Comparison of ENCODE assay signal across 26 mouse cellular contexts in genomic region chr3:70533593-70534321, GRCm38 (mm10).
DNase-seq lines count a peak whose midpoint lies in the region; ATAC-seq and TF ChIP-seq lines count a peak whose summit lies in the region.
"Had no signal": no experiment of that assay in that cellular context is flagged by ENCODE, and none has a peak within 500 bp of the region (broad histone marks: within the 10 kb centered on the region; RNA-seq: fewer than 3 reads in every experiment).

No protein-coding gene starts in this region.

- no peak overlapping the region for H3K4me2 ChIP-seq in forebrain, embryonic 16.5 days (ENCODE audit: low read length)
- H3K4me2 ChIP-seq: embryonic facial prominence, embryonic 13.5 days; heart, embryonic 11.5 days; hindbrain, embryonic 12.5 days; hindbrain, embryonic 15.5 days had no signal

- H3K4me1 ChIP-seq in forebrain, embryonic 16.5 days (replicated peaks; ENCODE audit: control insufficient read depth, insufficient read depth, low read length): no peaks in the 10 kb centered on the region
- no peaks in the 10 kb centered on the region for H3K4me1 ChIP-seq in forebrain, embryonic 10.5 days
- H3K4me1 ChIP-seq: embryonic facial prominence, embryonic 10.5 days; embryonic facial prominence, embryonic 13.5 days; hindbrain, embryonic 12.5 days; hindbrain, embryonic 15.5 days had no signal

- no peak overlapping the region for H3K27ac ChIP-seq in forebrain, embryonic 16.5 days (ENCODE audit: low read length)
- no peak overlapping the region for H3K27ac ChIP-seq in forebrain, embryonic 10.5 days
- H3K27ac ChIP-seq in layer of hippocampus, adult 2 months: peak overlapping the region; percentile 43; the same call in 1 of the 2 replicates
- H3K27ac ChIP-seq: embryonic facial prominence, embryonic 10.5 days; embryonic facial prominence, embryonic 13.5 days; gastrocnemius, adult 2 months; hindbrain, embryonic 12.5 days; hindbrain, embryonic 15.5 days had no signal

- 77% methylated on average over 2 of the region's 2 CpGs for WGBS in forebrain, embryonic 16.5 days
- WGBS in forebrain, embryonic 10.5 days: 96% methylated on average over 2 of the region's 2 CpGs

- H3K9ac ChIP-seq in forebrain, embryonic 16.5 days (replicated peaks; ENCODE audit: low read depth, low read length): no peak overlapping the region
- H3K9ac ChIP-seq: embryonic facial prominence, embryonic 13.5 days; hindbrain, embryonic 12.5 days; hindbrain, embryonic 15.5 days had no signal

- no peaks in the 10 kb centered on the region for H3K27me3 ChIP-seq in forebrain, embryonic 16.5 days (replicated peaks; ENCODE audit: control insufficient read depth, insufficient read depth, low read length)
- H3K27me3 ChIP-seq in forebrain, embryonic 10.5 days (ENCODE audit: poor library complexity, severe bottlenecking): no peaks in the 10 kb centered on the region
- H3K27me3 ChIP-seq: CH12.LX; embryonic facial prominence, embryonic 13.5 days; hindbrain, embryonic 12.5 days; hindbrain, embryonic 15.5 days had no signal

- H3K9me3 ChIP-seq in forebrain, embryonic 16.5 days (ENCODE audit: control insufficient read depth, low read length): no peaks in the 10 kb centered on the region
- no peaks in the 10 kb centered on the region for H3K9me3 ChIP-seq in forebrain, embryonic 10.5 days
- H3K9me3 ChIP-seq: embryonic facial prominence, embryonic 10.5 days; embryonic facial prominence, embryonic 13.5 days; hindbrain, embryonic 12.5 days; hindbrain, embryonic 15.5 days had no signal

- DNase-seq in forebrain, embryonic 10.5 days (ENCODE audit: extremely low spot score, low spot score): no peak
- DNase-seq in layer of hippocampus, adult 2 months (ENCODE audit: low spot score in 2 of 2): no peak
- no peak for DNase-seq in layer of hippocampus, adult 8-10 months (ENCODE audit: low spot score in 2 of 2)
- peak; percentile 12 for DNase-seq in brain, adult 2 months (ENCODE audit: low read depth, low spot score)
- DNase-seq in left cerebral cortex, adult 11 months (ENCODE audit: low spot score): no peak
- DNase-seq: adrenal gland, postnatal 10 days; adrenal gland, postnatal 36 days; B cell, adult 2 months; cerebellum, adult 11-12 months; cerebellum, adult 8-10 months; cerebellum, postnatal 36 days; embryo, embryonic 11 days; gastrocnemius, adult 2 months; gastrocnemius, postnatal 14 days; heart, adult 11 months; kidney, adult 11 months had no signal

- no peak overlapping the region for H3K4me3 ChIP-seq in forebrain, embryonic 16.5 days (replicated peaks; ENCODE audit: low read length)
- no peak overlapping the region for H3K4me3 ChIP-seq in forebrain, embryonic 10.5 days
- H3K4me3 ChIP-seq in layer of hippocampus, adult 2 months: no peak overlapping the region
- H3K4me3 ChIP-seq: embryonic facial prominence, embryonic 10.5 days; embryonic facial prominence, embryonic 13.5 days; erythroblast, embryonic 14.5 days; gastrocnemius, adult 2 months; hindbrain, embryonic 12.5 days; hindbrain, embryonic 15.5 days had no signal

- no peaks in the 10 kb centered on the region for H3K36me3 ChIP-seq in forebrain, embryonic 16.5 days (ENCODE audit: control insufficient read depth, insufficient read depth)
- H3K36me3 ChIP-seq in forebrain, embryonic 10.5 days (replicated peaks): no peaks in the 10 kb centered on the region
- H3K36me3 ChIP-seq: embryonic facial prominence, embryonic 10.5 days; embryonic facial prominence, embryonic 13.5 days; G1E; hindbrain, embryonic 12.5 days; hindbrain, embryonic 15.5 days had no signal

- peak; percentile 78 for ATAC-seq in forebrain, embryonic 16.5 days
- ATAC-seq: Patski had no signal

- TF ChIP-seq CTCF in layer of hippocampus, adult 2 months (conservative IDR thresholded peaks at IDR 0.05): no peak
